Mouse (Mus musculus) olfactory bulb, adult 2 months (tissue): ENCODE measurements around the gene Usp48.

Experiments
- CTCF ChIP-seq: fragments of 200-500 bp; IDR thresholded peaks from 2 replicates; pipeline ENCODE4 v1.5.1; 2012; ENCODE audit warnings: low read depth, mild to moderate bottlenecking, low read length, moderate library complexity; ENCODE audit not compliant: insufficient read depth
- POLR2A ChIP-seq: fragments of 200-500 bp; IDR thresholded peaks from 2 replicates; pipeline ENCODE4 v1.6.1; 2012; ENCODE audit warnings: mild to moderate bottlenecking, low read depth, low read length, moderate library complexity; ENCODE audit not compliant: insufficient read depth

DNA sequence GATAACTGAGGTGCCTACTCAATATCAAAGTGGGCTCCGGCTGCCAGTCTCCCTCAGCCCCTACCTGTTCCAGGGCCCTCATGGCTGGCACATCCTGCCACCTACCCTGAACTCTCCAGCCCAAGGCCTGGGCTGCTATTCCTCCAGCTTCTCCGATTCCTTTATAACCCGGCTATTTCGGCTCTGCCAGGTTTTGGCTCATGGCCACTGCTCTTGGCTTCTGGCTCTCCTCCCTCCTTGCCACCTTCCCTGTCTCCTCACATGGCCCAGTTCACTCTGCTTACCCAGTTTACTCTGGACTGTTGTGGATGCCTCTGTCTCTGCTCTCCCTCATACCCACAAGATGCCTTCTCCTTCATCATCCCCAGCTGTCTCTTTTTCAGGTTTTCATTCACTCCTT, 2.6 kb upstream of the Usp48 start:
- TF ChIP-seq CTCF = no peak
- TF ChIP-seq POLR2A = no peak
